Mouse (Mus musculus): ENCODE data around the gene Prm2. TPM values are rescaled to one million over a fixed set of nuclear protein-coding genes. Genes with fewer than 3 reads are reported as not detected.
"Not testable (repeated sequence)": the region's sequence is repeated elsewhere in the genome, so short reads cannot be mapped to it uniquely, and the experiment has no call there.

Gene Prm2
- polyA plus RNA-seq, 1 experiment from 2014 or later = not detected

DNA sequence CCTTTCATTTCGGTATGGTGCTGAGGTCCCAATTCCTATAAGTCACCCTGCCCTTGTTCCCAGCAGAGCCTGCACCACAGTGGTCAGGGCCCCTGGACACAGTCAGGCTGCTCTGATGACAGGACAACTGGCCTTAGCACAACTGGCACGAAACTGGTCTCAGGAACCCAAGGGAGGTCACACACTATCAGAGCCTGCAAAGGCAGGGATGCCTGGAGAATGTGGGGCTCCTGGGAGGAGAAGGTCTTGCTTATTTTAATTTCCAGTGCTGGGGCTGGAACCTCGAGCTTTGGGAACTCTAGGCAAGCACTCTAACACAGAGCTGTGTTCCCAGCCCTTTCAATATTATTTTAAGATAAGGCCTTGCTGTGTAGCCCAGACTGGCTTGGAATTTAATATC is 24.0 kb upstream of the Prm2 start:
- no peak overlapping the region for H3K4me2 ChIP-seq (ENCODE audit: low read depth, low read length)
- no peaks in the 10 kb centered on the region for H3K36me3 ChIP-seq (ENCODE audit: control insufficient read depth, insufficient read depth)
- H3K27me3 ChIP-seq (ENCODE audit: control insufficient read depth, insufficient read depth, low read length) = no peaks in the 10 kb centered on the region
- no peak overlapping the region for H3K9ac ChIP-seq (ENCODE audit: low read length)
- peak overlapping the region; percentile 49; the same call in 1 of the 2 replicates for H3K27ac ChIP-seq (ENCODE audit: low read length)
- no peaks in the 10 kb centered on the region; the same call in 1 of the 2 replicates for H3K9me3 ChIP-seq (replicated peaks; ENCODE audit: control insufficient read depth, low read length)
- H3K4me3 ChIP-seq (ENCODE audit: low read length) = no peak overlapping the region
- peaks cover under 1% of the 10 kb centered on the region for H3K4me1 ChIP-seq (ENCODE audit: control insufficient read depth, insufficient read depth, low read length)
- WGBS = 41% methylated on average over 3 of the region's 3 CpGs
- no peak; the same call in 1 of the 2 replicates for ATAC-seq (replicated peaks; ENCODE audit: extremely low read depth, insufficient read depth, low FRiP score)

DNA sequence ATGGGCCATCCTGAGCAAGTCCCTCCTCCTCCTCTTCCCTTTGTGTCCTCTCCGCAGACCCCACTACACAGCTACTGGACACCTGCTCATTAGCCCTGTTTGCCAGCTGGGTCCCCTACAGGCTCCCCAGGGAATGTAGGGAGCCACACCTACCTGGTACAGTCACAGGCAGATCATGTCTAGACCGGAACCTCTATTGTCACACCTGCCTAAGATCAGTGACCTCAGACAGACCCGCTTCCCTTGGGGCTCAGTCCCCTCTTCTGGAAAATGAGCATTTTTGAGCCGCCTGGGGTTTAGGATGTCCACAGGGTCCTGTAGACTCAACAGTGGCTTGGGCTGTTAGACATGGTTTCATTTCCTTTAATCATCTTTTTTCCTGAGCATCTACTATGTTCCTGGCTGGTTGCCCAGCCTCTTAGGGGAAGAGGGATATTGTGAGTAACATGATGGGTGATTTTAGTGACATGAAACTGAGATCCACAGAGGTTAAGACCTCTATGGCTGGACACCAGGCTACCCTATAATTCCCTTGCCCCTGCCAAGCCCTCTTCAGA is 22.7 kb upstream of the Prm2 start:
- Histone ChIP-seq H3K4me3 (ENCODE audit: low read length) (no peak overlapping the region), H3K4me2 (ENCODE audit: low read depth, low read length) (no peak overlapping the region), H3K9me3 (replicated peaks; ENCODE audit: control insufficient read depth, low read length) (no peaks in the 10 kb centered on the region; the same call in 1 of the 2 replicates), H3K27me3 (ENCODE audit: control insufficient read depth, insufficient read depth, low read length) (no peaks in the 10 kb centered on the region), H3K27ac (ENCODE audit: low read length) (no peak overlapping the region), H3K36me3 (ENCODE audit: control insufficient read depth, insufficient read depth) (no peaks in the 10 kb centered on the region), H3K4me1 (ENCODE audit: control insufficient read depth, insufficient read depth, low read length) (peaks cover 4% of the 10 kb centered on the region), H3K9ac (ENCODE audit: low read length) (no peak overlapping the region)
- WGBS = 87% methylated on average over 4 of the region's 4 CpGs
- ATAC-seq (replicated peaks; ENCODE audit: extremely low read depth, insufficient read depth, low FRiP score) = no peak

DNA sequence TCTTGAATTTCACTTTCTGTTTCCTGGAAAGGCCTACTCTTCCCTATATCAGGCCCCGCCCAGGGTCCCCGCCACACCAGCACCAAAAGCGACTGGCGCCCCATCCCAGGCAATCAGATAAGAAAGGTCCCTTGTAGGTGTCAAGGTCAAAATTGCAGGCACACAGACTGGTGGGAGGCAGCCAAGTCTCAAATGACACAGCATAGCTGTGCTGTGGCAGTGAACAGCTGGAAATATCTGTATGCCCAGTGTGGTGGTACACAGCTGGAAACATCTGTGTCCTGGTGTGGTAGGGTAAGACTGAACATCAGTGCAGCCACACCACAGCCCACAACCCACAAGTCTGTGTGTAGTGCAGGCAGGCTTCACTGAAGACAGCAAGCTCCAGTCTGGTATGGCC is 18.9 kb upstream of the Prm2 start:
- no peak overlapping the region for H3K4me3 ChIP-seq (ENCODE audit: low read length)
- peaks cover 9% of the 10 kb centered on the region for H3K4me1 ChIP-seq (ENCODE audit: control insufficient read depth, insufficient read depth, low read length)
- H3K36me3 ChIP-seq (ENCODE audit: control insufficient read depth, insufficient read depth) = no peaks in the 10 kb centered on the region
- no peak overlapping the region for H3K4me2 ChIP-seq (ENCODE audit: low read depth, low read length)
- no peak overlapping the region for H3K9ac ChIP-seq (ENCODE audit: low read length)
- no peaks in the 10 kb centered on the region for H3K9me3 ChIP-seq (replicated peaks; ENCODE audit: control insufficient read depth, low read length)
- no peak overlapping the region for H3K27ac ChIP-seq (ENCODE audit: low read length)
- WGBS = 48% methylated on average over 4 of the region's 4 CpGs
- no peak for ATAC-seq (replicated peaks; ENCODE audit: extremely low read depth, insufficient read depth, low FRiP score)
- H3K27me3 ChIP-seq (ENCODE audit: control insufficient read depth, insufficient read depth, low read length) = no peaks in the 10 kb centered on the region

DNA sequence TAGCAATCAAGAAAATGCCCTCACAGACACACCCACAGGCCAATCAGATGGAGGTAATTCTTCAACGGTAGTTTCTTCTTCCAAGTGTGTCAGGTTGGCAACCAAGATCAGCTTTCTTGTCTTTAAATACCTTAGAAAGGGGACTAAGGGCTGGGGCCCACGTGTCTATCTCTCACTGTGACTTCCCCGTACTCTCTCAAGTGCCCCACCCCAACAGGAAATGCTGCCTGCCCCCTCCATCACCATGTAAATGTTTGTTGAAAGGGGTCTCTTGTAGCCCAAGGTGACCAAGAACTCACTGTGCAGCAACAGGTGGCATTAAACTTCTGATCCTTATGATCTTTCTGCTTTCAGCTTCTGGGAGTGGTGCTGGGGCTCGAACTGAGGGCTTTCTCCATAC is 17.8 kb upstream of the Prm2 start:
- H3K4me2 ChIP-seq (ENCODE audit: low read depth, low read length) = no peak overlapping the region
- peaks cover 9% of the 10 kb centered on the region for H3K4me1 ChIP-seq (ENCODE audit: control insufficient read depth, insufficient read depth, low read length)
- no peaks in the 10 kb centered on the region for H3K36me3 ChIP-seq (ENCODE audit: control insufficient read depth, insufficient read depth)
- H3K9me3 ChIP-seq (replicated peaks; ENCODE audit: control insufficient read depth, low read length) = no peaks in the 10 kb centered on the region
- H3K27ac ChIP-seq (ENCODE audit: low read length) = no peak overlapping the region
- H3K4me3 ChIP-seq (ENCODE audit: low read length) = no peak overlapping the region
- ATAC-seq (replicated peaks; ENCODE audit: extremely low read depth, insufficient read depth, low FRiP score) = no peak
- no peaks in the 10 kb centered on the region for H3K27me3 ChIP-seq (ENCODE audit: control insufficient read depth, insufficient read depth, low read length)
- no peak overlapping the region for H3K9ac ChIP-seq (ENCODE audit: low read length)
- 75% methylated on average over 4 of the region's 4 CpGs for WGBS

DNA sequence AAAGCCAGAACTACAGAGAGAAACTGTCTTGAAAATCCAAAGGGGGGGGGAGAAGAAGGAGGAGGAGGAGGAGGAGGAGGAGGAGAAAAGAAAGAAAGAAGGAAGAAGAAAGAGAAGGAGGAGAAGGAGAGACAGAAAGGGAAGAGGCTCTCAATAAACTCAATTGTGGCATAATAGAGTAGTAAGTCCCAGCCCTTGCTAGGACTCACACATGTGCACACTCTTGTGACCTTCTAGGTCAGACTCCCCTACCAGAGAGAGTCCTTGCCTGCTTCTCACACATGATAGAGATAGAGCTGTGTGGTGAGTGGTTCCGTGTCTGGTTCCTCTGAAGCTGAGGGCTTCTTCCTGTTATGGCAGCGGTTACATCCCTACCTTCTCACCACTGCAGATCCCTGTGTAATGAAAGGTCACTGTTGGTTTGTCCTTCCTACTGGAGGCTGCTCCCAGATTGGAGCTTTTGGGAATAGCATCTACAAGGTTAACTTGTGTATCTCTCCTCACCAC is 17.0 kb upstream of the Prm2 start, which contains the start of gene Gm11172:
TSS of gene Gm11172 (plus strand) at position 51 of the 507 bp plus-strand sequence.
- ATAC-seq (replicated peaks; ENCODE audit: extremely low read depth, insufficient read depth, low FRiP score) = no peak
- H3K27ac ChIP-seq (ENCODE audit: low read length) = no peak within 1 kb of the TSS
- no peaks in the 10 kb centered on the region for H3K36me3 ChIP-seq (ENCODE audit: control insufficient read depth, insufficient read depth)
- H3K4me2 ChIP-seq (ENCODE audit: low read depth, low read length) = no peak within 1 kb of the TSS
- WGBS = 80% methylated on average over 2 of the region's 2 CpGs
- H3K9me3 ChIP-seq (replicated peaks; ENCODE audit: control insufficient read depth, low read length) = no peaks in the 10 kb centered on the region
- H3K4me1 ChIP-seq (ENCODE audit: control insufficient read depth, insufficient read depth, low read length) = peaks cover 9% of the 10 kb centered on the region
- H3K4me3 ChIP-seq (ENCODE audit: low read length) = no peak within 1 kb of the TSS
- no peaks in the 10 kb centered on the region for H3K27me3 ChIP-seq (ENCODE audit: control insufficient read depth, insufficient read depth, low read length)
- no peak within 1 kb of the TSS for H3K9ac ChIP-seq (ENCODE audit: low read length)

DNA sequence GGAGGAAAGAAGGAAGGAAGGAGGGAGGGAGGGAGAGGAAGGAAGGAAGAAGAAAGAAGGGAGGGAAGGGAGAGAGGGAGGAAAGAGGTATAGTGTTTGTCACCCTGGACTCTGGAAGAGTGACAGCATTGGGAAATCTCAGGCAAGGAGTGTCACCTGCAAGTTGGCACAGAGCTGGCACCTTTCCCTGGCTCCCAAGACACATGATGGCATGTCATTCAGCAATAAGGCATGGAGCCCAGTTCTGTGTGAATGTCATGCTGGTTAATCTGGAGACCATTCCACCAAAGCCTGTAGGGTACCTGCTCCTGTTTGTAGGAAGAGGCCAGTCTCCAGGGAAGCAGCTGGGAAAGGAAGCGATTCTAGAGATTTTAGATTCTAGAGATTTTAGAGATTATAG is 14.4 kb upstream of the Prm2 start:
- 91% methylated on average over 1 of the region's 1 CpGs for WGBS
- Histone ChIP-seq H3K9ac (ENCODE audit: low read length) (no peak overlapping the region), H3K36me3 (ENCODE audit: control insufficient read depth, insufficient read depth) (no peaks in the 10 kb centered on the region), H3K4me2 (ENCODE audit: low read depth, low read length) (no peak overlapping the region), H3K4me1 (ENCODE audit: control insufficient read depth, insufficient read depth, low read length) (peaks cover 9% of the 10 kb centered on the region), H3K27ac (ENCODE audit: low read length) (no peak overlapping the region), H3K9me3 (replicated peaks; ENCODE audit: control insufficient read depth, low read length) (no peaks in the 10 kb centered on the region), H3K27me3 (ENCODE audit: control insufficient read depth, insufficient read depth, low read length) (no peaks in the 10 kb centered on the region), H3K4me3 (ENCODE audit: low read length) (no peak overlapping the region)
- ATAC-seq (replicated peaks; ENCODE audit: extremely low read depth, insufficient read depth, low FRiP score) = no peak

DNA sequence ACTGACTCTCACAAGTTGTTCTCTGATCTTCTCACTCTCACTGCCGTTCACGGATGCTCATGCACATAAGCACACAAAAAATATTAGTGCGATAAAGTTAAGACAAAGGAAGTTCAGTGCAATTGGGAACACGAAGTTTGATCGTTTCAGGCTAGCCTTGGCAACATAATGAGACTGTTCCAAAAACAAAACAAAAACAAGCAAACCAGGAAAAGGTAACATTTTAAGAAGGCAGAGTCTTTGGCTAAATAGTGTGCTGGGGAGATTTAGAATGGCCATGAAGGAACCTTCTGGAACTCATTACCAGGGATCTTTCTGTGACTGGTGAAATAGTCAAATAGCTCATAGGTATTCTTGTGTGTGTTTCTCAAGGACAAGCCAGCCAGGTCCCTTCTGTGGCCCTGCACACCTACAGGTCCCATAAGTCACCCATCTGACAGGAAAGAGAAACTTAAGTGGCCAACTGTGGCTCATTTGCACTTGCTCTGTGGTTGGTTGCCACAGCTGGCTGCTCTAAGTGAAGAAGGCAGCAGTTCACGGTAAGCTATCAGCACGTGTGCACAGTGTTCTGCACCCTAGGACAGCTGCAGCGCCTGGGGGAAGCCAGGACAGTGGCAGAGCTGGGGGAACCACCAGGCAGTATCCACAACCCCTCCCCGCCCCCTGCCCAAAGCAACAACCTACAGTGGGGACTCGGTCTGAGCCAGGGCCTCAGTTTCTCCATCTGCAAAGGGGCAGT is 10.0 kb upstream of the Prm2 start, which contains the start of gene Prm1:
TSS of gene Prm1 (minus strand) at position 51 of the 739 bp plus-strand sequence.
- Histone ChIP-seq H3K9me3 (replicated peaks; ENCODE audit: control insufficient read depth, low read length) (no peaks in the 10 kb centered on the region), H3K9ac (ENCODE audit: low read length) (no peak within 1 kb of the TSS), H3K27me3 (ENCODE audit: control insufficient read depth, insufficient read depth, low read length) (no peaks in the 10 kb centered on the region), H3K4me3 (ENCODE audit: low read length) (no peak within 1 kb of the TSS), H3K27ac (ENCODE audit: low read length) (no peak within 1 kb of the TSS), H3K4me1 (ENCODE audit: control insufficient read depth, insufficient read depth, low read length) (no peaks in the 10 kb centered on the region), H3K36me3 (ENCODE audit: control insufficient read depth, insufficient read depth) (no peaks in the 10 kb centered on the region), H3K4me2 (ENCODE audit: low read depth, low read length) (no peak within 1 kb of the TSS)
- WGBS = 69% methylated on average over 10 of the region's 10 CpGs
- ATAC-seq (replicated peaks; ENCODE audit: extremely low read depth, insufficient read depth, low FRiP score) = peak; percentile 63

DNA sequence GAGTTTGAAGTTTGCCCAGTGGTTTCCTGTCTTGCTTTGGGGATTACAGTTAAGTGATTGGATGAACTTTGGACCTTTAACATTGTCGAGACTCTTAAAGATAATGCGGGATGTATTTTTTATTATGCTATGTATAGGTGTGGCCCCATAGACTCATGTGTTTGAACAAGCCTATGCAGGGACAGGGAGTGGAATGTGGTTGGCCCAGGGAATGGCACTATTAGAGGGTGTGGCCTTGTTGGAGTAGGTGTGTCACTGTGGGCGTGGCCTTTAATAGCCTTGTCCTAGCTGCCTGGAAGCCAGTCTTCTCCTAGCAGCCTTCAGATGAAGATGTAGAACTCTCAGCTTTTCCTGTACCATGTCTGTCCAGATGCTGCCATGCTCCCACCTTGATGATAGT is 6.5 kb upstream of the Prm2 start:
- H3K4me1 ChIP-seq (ENCODE audit: control insufficient read depth, insufficient read depth, low read length); H3K27ac ChIP-seq (ENCODE audit: low read length); H3K4me2 ChIP-seq (ENCODE audit: low read depth, low read length); H3K9me3 ChIP-seq (replicated peaks; ENCODE audit: control insufficient read depth, low read length); H3K36me3 ChIP-seq (ENCODE audit: control insufficient read depth, insufficient read depth); ATAC-seq (replicated peaks; ENCODE audit: extremely low read depth, insufficient read depth, low FRiP score); H3K4me3 ChIP-seq (ENCODE audit: low read length); H3K27me3 ChIP-seq (ENCODE audit: control insufficient read depth, insufficient read depth, low read length); H3K9ac ChIP-seq (ENCODE audit: low read length): not testable (repeated sequence)
- WGBS = 70% methylated on average over 3 of the region's 3 CpGs

DNA sequence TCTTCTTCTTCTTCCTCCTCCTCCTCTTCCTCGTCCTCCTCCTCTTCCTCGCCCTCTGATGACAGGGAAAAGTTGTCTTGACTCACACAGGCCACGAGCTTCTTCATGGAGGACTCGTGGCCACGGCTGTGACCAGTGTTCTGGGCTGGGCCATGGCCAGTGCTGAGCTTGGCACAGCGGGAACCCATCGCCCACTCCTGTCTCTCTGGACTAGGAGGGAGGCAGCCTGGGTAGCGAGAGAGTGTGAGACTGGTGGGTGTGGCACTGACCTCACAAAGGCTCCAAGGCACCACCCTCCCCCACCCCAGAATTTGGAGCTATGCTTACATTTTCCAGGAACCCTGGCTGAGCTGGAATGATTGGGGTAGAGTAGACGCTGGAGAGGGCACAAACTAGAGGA is 5.2 kb downstream of the Prm2 start, which contains the start of gene Prm3:
TSS of gene Prm3 (minus strand) at position 213 of the 400 bp plus-strand sequence.
- H3K9me3 ChIP-seq (replicated peaks; ENCODE audit: control insufficient read depth, low read length) = no peaks in the 10 kb centered on the region
- H3K27me3 ChIP-seq (ENCODE audit: control insufficient read depth, insufficient read depth, low read length) = no peaks in the 10 kb centered on the region; the same call in 1 of the 2 replicates
- H3K9ac ChIP-seq (ENCODE audit: low read length) = no peak within 1 kb of the TSS
- no peak within 1 kb of the TSS for H3K27ac ChIP-seq (ENCODE audit: low read length)
- H3K4me3 ChIP-seq (ENCODE audit: low read length) = no peak within 1 kb of the TSS
- WGBS = 72% methylated on average over 9 of the region's 9 CpGs
- H3K36me3 ChIP-seq (ENCODE audit: control insufficient read depth, insufficient read depth) = no peaks in the 10 kb centered on the region
- peaks cover 19% of the 10 kb centered on the region for H3K4me1 ChIP-seq (ENCODE audit: control insufficient read depth, insufficient read depth, low read length)
- H3K4me2 ChIP-seq (ENCODE audit: low read depth, low read length) = no peak within 1 kb of the TSS
- no peak for ATAC-seq (replicated peaks; ENCODE audit: extremely low read depth, insufficient read depth, low FRiP score)
